Mouse (Mus musculus) lung, embryonic 15.5 days (tissue): ENCODE measurements around the gene Rapgefl1. TPM values are rescaled to one million over a fixed set of nuclear protein-coding genes. Genes with fewer than 3 reads are reported as not detected.
A peak's percentile ranks its signal among the peaks of the same experiment; 100 is the strongest.

Experiments
- ATAC-seq: fragments of 200-750 bp; cut with Nextera tagmentation; 2 replicates; pipeline ENCODE4 v1.8.0; 2017; ENCODE audit warnings: moderate number of reproducible peaks, borderline replicate concordance; ENCODE audit not compliant: low FRiP score, low TSS enrichment; ENCODE audit errors: extremely low read depth
- H3K27ac ChIP-seq: fragments of 300-500 bp; sonication (generic); 2 replicates; pipeline ENCODE4 v1.5.1; 2015; ENCODE audit warnings: moderate library complexity, mild to moderate bottlenecking, inconsistent platforms
- H3K27me3 ChIP-seq: fragments of 300-500 bp; sonication (generic); 2 replicates; pipeline ENCODE4 v1.6.1; 2015; ENCODE audit warnings: inconsistent platforms
- H3K36me3 ChIP-seq: fragments of 300-500 bp; sonication (generic); 2 replicates; pipeline ENCODE4 v1.6.1; 2015; ENCODE audit warnings: inconsistent platforms
- H3K4me1 ChIP-seq: fragments of 300-500 bp; sonication (generic); 2 replicates; pipeline ENCODE4 v1.6.1; 2015; ENCODE audit warnings: inconsistent platforms
- H3K4me2 ChIP-seq: fragments of 300-500 bp; sonication (generic); 2 replicates; pipeline ENCODE4 v1.6.1; 2015; ENCODE audit warnings: inconsistent platforms, mild to moderate bottlenecking, moderate library complexity
- H3K4me3 ChIP-seq: fragments of 300-500 bp; sonication (generic); 2 replicates; pipeline ENCODE4 v1.5.1; 2015; ENCODE audit warnings: mild to moderate bottlenecking, inconsistent platforms
- H3K9ac ChIP-seq: fragments of 300-500 bp; sonication (generic); 2 replicates; pipeline ENCODE4 v1.6.1; 2015; ENCODE audit warnings: inconsistent platforms
- H3K9me3 ChIP-seq: fragments of 300-500 bp; sonication (generic); 2 replicates; pipeline ENCODE4 v1.6.1; 2016; ENCODE audit warnings: inconsistent platforms
- WGBS: fragments of 180-500 bp; shearing (Covaris S2); methylation state at CpG from one replicate; pipeline ENCODE4 v1.1.7; 2015; 5-methylcytosine and 5-hydroxymethylcytosine counted together
- polyA plus RNA-seq: library from polyadenylated mRNA; unstranded; fragments of >200 nt; fragmentation: Nextera tagmentation; extraction: Ambion mirVana; gene quantifications from 2 replicates; pipeline ENCODE4 v1.2.1, GENCODE M21; 2015

Rapgefl1 gene
- polyA plus RNA-seq, 1 experiment from 2014 or later = 1.4 TPM

DNA sequence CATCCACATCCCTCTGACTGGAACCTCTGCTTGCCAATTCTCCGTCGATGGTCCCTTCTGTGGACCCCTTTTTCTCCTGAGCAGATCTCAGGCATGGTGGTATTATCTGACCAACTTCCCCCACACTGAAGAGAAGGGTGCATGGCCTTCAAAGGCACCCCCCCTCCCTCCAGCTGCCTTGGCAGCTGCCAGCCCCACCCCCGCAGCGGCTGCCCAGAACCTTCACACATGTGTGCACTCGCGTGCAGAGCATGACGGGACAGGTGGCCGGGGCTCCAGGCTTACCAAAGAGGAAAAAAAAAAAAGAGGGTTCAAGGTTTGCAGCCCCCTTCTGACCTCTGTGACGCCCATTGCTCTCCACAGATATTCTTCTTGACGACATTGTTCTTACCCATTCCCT lies 3.3 kb downstream of the Rapgefl1 start:
- Histone ChIP-seq H3K27ac (no peak overlapping the region), H3K36me3 (no peaks in the 10 kb centered on the region), H3K4me2 (no peak overlapping the region), H3K27me3 (peaks cover 27% of the 10 kb centered on the region), H3K9ac (no peak overlapping the region), H3K4me1 (peaks cover 18% of the 10 kb centered on the region), H3K9me3 (no peaks in the 10 kb centered on the region), H3K4me3 (no peak overlapping the region)
- no peak for ATAC-seq
- WGBS = 63% methylated on average over 6 of the region's 10 CpGs

DNA sequence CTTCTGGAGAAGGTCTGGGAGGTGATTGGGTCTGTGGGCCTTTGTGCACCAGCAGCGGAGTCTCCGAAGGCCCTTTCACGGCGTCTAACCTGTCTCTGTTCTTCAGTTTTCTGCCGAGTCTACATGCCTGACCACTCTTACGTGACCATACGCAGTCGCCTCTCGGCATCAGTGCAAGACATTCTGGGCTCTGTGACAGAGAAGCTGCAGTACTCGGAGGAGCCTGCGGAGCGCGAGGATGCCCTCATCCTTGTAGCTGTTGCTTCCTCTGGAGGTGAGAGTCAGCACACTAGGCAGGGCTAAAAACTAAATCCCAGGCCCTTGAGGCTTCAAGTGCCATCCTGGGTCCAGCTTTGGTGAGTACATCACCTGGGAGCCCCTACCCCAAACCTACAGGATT lies 9.4 kb downstream of the Rapgefl1 start:
- Histone ChIP-seq H3K27me3 (peaks cover 4% of the 10 kb centered on the region; the same call in 1 of the 2 replicates), H3K27ac (no peak overlapping the region), H3K9me3 (no peaks in the 10 kb centered on the region), H3K4me1 (peaks cover 17% of the 10 kb centered on the region), H3K9ac (no peak overlapping the region), H3K4me3 (no peak overlapping the region), H3K4me2 (no peak overlapping the region), H3K36me3 (no peaks in the 10 kb centered on the region)
- ATAC-seq = no peak
- 47% methylated on average over 13 of the region's 13 CpGs for WGBS

DNA sequence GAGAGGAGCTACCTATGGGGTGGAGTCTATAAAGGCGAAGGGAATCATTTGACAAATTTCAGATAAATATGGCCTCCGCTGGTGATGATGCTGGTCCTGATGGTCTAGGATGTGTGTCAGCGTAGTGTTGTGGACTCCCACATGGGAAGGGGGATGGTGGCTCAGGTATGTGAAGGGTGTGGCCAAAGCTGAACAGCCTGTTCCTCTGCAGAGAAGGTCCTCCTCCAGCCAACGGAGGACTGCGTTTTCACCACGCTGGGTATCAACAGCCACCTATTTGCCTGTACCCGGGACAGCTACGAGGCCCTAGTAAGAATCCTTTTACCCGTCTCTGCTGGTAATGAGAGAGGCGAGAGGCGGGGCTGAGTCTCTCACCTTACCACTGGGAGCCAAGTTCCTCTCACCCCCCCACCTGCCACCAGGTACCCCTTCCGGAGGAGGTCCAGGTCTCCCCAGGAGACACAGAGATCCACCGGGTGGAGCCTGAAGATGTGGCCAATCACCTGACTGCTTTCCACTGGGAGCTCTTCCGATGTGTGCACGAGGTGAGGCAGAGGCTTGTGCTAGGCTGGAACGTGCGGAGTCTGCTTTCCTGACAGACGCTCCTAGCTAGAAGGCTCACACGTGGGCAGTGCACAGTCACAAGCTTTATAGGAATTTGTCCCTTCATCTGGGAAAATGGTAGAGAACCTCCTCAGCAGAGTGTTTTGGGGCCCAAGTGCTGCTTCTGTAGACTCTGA lies 10.4 kb downstream of the Rapgefl1 start:
- ATAC-seq = no peak
- 53% methylated on average over 19 of the region's 19 CpGs for WGBS
- H3K27ac ChIP-seq = no peak overlapping the region
- H3K36me3 ChIP-seq = no peaks in the 10 kb centered on the region
- no peak overlapping the region for H3K4me3 ChIP-seq
- H3K27me3 ChIP-seq = peaks cover 4% of the 10 kb centered on the region; the same call in 1 of the 2 replicates
- H3K9ac ChIP-seq = no peak overlapping the region
- H3K4me2 ChIP-seq = no peak overlapping the region
- peaks cover 17% of the 10 kb centered on the region for H3K4me1 ChIP-seq
- H3K9me3 ChIP-seq = no peaks in the 10 kb centered on the region

DNA sequence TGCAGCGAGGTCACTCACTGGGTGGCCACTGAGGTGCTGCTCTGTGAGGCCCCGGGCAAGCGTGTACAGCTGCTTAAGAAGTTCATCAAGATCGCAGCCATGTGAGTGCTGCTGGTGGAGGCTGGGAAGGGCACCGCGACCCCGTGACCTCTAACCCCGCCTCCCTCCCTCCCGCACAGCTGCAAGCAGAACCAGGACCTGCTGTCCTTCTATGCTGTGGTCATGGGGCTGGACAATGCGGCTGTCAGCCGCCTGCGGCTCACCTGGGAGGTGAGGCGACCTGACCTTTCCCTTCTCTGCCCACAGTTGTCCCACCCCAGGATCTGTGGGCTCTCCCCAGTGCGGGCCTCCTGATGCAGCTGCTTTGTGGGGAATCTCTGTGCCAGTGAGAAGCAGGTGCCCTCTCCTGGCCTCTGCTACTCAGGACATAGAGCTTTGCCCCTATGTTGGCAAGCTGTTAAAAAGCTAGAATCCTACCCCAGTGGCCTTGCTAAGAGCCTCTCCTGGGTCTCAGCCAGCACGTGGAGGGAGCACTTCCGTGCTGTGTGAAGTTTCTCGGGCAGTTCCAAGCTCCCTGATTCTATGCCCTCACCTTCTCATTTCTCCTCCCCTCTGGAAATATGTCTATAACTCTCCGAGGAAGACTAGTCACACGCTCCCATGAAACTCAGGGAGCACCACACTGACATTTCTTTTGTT lies 12.8 kb downstream of the Rapgefl1 start:
- 13% methylated on average over 19 of the region's 19 CpGs for WGBS
- no peaks in the 10 kb centered on the region for H3K9me3 ChIP-seq
- H3K36me3 ChIP-seq = no peaks in the 10 kb centered on the region
- H3K4me2 ChIP-seq = no peak overlapping the region
- H3K27ac ChIP-seq = no peak overlapping the region
- H3K4me3 ChIP-seq = no peak overlapping the region
- H3K27me3 ChIP-seq = peaks cover 4% of the 10 kb centered on the region; the same call in 1 of the 2 replicates
- H3K4me1 ChIP-seq = peaks cover 17% of the 10 kb centered on the region
- ATAC-seq = no peak
- no peak overlapping the region for H3K9ac ChIP-seq

DNA sequence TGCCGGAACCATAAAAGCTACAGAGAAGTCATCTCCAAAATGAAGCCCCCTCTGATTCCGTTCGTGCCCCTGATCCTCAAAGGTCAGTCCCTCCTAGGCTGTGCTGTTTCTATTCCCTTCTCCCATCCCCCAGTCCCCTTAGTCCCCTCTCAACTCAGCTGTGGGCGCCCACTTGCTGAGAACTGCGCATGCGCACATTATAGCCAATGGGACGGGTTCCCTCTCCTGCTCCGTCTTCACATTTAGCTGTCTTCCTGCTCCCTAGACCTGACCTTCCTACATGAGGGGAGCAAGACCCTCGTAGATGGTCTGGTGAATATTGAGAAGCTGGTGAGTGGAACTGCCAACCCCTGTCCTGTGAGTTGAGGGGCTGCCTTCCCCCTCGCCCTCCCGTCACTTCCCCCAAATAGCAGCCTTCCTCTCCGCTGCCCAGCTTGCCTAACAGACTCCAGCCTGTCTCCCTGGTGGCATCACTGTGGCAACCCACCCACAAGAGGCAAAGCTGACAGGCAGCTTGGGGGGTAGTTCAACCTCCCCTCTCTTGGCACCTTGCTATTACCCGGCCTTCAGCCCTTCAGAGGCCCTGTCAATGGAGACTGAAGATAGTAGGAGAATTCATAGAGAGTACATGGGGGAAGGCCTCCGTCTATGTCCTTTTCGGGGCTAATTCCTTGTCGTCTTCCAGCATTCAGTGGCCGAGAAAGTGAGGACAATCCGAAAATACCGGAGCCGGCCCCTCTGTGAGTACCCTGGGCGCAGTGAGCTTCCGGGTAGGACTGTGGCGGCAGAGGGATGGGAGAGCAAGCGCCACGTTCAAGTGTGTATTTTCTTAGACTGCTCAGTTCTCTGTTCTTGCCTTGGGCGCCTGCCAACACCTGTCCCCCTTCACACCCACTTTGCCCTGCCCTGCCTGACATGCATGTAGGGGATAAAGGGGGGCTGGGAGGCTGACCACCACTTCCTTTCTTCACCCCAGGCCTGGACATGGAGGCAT lies 13.8 kb downstream of the Rapgefl1 start:
- H3K27me3 ChIP-seq = peaks cover 4% of the 10 kb centered on the region; the same call in 1 of the 2 replicates
- peak; percentile 51; the same call in 1 of the 2 replicates for ATAC-seq
- H3K36me3 ChIP-seq = no peaks in the 10 kb centered on the region
- no peak overlapping the region for H3K9ac ChIP-seq
- H3K4me3 ChIP-seq = no peak overlapping the region
- peak overlapping the region; percentile 24 for H3K4me2 ChIP-seq
- peaks cover 17% of the 10 kb centered on the region for H3K4me1 ChIP-seq
- peak overlapping the region; percentile 63; the same call in 1 of the 2 replicates for H3K27ac ChIP-seq
- 49% methylated on average over 26 of the region's 26 CpGs for WGBS
- no peaks in the 10 kb centered on the region for H3K9me3 ChIP-seq

DNA sequence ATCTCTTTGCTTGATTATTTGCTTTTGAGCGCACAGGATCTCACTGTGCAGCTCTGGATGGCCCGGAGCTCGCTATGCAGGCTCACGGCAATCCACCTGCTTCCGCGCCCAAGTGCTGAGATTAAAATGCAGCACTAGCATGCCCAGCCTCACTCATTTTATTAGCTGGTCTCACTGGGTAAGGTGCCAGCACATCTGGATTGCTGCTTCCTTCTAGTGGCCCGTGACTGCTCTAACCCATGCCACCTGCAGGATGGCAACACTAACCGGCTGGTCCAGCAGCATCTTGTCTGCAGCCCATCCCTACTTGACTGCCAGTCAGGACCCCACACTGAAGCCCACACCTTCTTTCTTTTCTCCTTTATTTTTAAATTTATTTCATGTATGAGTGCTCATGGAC lies 17.5 kb downstream of the Rapgefl1 start:
- ATAC-seq = no peak
- H3K27me3 ChIP-seq = peaks cover 3% of the 10 kb centered on the region; the same call in 1 of the 2 replicates
- no peak overlapping the region for H3K4me2 ChIP-seq
- H3K9ac ChIP-seq = no peak overlapping the region
- no peak overlapping the region for H3K27ac ChIP-seq
- 81% methylated on average over 8 of the region's 8 CpGs for WGBS
- H3K4me3 ChIP-seq = no peak overlapping the region
- no peaks in the 10 kb centered on the region for H3K9me3 ChIP-seq
- H3K36me3 ChIP-seq = no peaks in the 10 kb centered on the region
- H3K4me1 ChIP-seq = peaks cover 15% of the 10 kb centered on the region

DNA sequence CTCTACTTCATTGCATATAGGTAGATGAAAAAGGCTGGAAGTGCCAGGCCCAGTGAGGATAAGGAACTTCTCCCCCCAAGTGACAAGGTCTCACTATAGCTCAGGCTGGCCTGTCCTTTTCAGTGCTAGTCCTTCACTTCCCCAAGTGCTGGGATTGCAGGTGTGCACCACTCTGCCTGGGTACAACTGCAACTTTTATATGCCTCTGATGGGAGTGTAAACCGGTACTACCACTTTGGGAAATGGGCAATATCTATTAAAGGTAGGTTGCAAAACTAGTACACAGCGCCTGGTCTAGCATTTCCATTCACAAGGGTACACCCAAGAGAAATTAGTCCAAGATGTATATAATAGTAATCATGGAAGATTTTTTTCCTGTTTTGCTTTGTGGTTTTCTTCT lies 18.1 kb downstream of the Rapgefl1 start:
- H3K9ac ChIP-seq = no peak overlapping the region
- H3K27ac ChIP-seq = no peak overlapping the region
- no peak for ATAC-seq
- WGBS = 94% methylated on average over 2 of the region's 2 CpGs
- no peaks in the 10 kb centered on the region; the same call in 1 of the 2 replicates for H3K27me3 ChIP-seq
- no peak overlapping the region for H3K4me2 ChIP-seq
- peaks cover 10% of the 10 kb centered on the region for H3K4me1 ChIP-seq
- H3K36me3 ChIP-seq = no peaks in the 10 kb centered on the region
- no peak overlapping the region for H3K4me3 ChIP-seq
- no peaks in the 10 kb centered on the region for H3K9me3 ChIP-seq

DNA sequence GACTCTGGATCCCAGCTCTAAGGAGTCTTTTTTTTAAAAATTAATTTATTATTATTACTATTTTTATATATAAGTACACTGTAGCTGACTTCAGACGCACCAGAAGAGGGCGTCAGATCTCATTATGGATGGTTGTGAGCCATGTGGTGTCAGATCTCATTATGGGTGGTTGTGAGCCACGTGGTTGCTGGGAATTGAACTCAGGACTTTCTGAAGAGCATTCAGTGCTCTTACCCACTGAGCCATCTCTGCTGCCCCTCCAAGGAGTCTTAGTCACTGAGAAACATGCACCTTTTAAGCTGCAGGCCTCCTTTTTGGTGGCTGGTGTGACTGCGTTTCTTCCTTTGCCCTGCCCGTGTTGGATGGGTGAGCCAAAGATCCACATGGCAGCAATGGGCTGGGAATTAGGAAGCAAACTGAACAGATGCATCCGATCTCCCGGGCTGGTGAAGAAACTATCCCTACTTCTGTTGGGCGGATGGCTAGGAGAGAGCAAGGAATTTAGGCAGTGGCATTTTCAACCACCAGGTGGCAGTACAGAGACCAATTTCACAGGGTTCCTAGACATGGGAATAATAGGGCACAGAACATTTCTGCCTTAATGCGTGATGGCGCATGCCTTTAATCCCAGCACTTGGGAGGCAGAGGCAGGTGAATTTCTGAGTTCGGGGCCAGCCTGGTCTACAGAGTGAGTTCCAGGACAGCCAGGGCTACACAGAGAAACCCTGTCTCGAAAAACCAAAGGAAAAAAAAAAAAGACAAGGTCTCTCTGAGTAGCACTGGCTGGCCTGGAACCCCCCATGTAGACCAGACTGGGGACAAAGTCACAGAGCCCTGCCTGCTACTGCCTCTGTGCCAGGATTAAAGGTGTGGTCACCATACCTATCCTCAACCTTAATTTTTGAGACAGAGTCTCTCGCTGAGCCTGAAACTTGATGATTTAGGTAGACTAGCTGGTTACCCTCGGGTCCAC lies 22.5 kb downstream of the Rapgefl1 start:
- H3K27ac ChIP-seq = no peak overlapping the region
- H3K4me3 ChIP-seq = no peak overlapping the region
- peaks cover 4% of the 10 kb centered on the region for H3K4me1 ChIP-seq
- H3K4me2 ChIP-seq = no peak overlapping the region
- H3K27me3 ChIP-seq = no peaks in the 10 kb centered on the region
- no peaks in the 10 kb centered on the region for H3K36me3 ChIP-seq
- no peaks in the 10 kb centered on the region for H3K9me3 ChIP-seq
- ATAC-seq = no peak
- no peak overlapping the region for H3K9ac ChIP-seq
- WGBS = 29% methylated on average over 14 of the region's 14 CpGs

DNA sequence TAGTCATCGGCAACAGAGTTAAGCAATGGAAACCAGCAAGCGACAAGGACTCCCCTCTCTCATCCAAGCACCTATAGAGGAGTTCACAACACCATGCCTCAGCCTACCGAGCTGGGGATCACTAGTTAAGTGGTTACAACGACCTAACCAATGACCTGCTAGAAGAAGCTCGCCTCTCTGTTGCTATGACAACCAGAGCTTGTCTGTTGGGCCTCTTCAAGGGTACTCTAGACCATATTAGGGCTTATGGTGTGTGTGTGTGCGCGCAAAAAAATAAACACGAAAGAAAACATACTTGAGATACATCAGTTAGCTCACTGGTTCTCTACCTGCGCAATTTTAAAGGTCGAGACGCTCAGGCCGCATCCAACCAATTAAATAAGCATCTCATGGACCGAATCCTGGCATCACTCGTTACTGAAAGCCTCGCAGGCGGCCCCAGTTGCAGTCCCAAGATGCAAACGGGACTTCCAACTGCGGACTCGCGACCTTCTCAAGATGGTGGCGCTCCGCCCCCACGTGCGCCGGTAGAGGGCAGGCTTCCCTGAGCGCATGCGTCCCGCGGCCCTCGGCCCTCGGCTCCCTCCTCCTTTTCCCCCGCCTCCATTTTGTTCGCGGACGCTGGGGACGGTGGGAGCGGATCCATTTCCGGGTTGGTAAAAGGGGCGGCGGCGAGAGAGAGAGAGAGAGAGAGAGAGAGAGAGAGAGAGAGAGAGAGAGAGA lies 26.6 kb downstream of the Rapgefl1 start, which contains the start of gene Wipf2:
Gene Wipf2 (plus strand): TSS at position 611 of the 723 bp plus-strand sequence.
- Histone ChIP-seq H3K4me3 (peak within 1 kb of the TSS; percentile 80), H3K9me3 (no peaks in the 10 kb centered on the region), H3K27ac (peak within 1 kb of the TSS; percentile 93), H3K4me1 (peaks cover 12% of the 10 kb centered on the region), H3K4me2 (peak within 1 kb of the TSS; percentile 73), H3K27me3 (no peaks in the 10 kb centered on the region), H3K9ac (peak within 1 kb of the TSS; percentile 78), H3K36me3 (peaks cover 12% of the 10 kb centered on the region)
- 7% methylated on average over 32 of the region's 41 CpGs for WGBS
- ATAC-seq = peak; percentile 93

DNA sequence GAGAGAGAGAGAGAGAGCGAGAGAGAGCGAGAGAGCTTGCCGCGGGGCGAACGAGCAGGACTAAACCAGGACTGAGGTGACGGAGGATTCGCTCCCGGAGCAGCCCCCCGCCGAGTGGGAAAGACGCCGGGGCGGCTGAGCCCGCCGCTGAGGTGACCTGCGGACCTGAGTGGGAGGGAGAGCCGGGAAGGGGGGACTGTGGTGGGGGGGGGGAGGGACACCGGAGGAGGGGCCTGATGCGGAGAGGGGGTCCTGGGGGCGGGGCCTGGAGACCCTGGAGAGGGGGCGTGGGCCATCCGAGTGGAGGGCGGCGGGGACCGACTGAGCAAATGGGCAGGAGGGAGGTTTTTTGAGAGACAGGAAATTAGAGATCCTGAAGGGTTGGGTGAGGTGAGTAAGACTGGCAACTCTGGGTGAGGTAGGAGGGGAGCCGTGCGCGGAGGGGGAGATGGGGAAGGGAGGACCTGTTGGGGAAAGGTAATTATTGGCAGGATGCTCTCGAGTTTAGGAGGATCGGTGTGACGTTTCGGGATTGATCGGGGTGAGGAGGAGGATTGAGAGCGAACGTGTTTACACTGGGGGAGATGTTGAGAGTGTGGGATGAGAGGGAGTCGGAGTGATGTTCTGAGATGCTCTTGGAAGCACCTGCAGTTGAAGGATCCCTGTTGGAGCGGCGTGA lies 27.3 kb downstream of the Rapgefl1 start:
- Histone ChIP-seq H3K4me1 (peaks cover 12% of the 10 kb centered on the region), H3K4me2 (peak overlapping the region; percentile 73), H3K9ac (peak overlapping the region; percentile 78), H3K9me3 (no peaks in the 10 kb centered on the region), H3K27me3 (no peaks in the 10 kb centered on the region), H3K36me3 (peaks cover 18% of the 10 kb centered on the region), H3K27ac (peak overlapping the region; percentile 93), H3K4me3 (peak overlapping the region; percentile 80)
- peak; percentile 75 for ATAC-seq
- WGBS = 1% methylated on average over 38 of the region's 39 CpGs
